Mouse (Mus musculus) limb, embryonic 11.5 days (tissue): ENCODE measurements at regions not wholly inside any gene's neighbourhood (a gene's known extent, or its start where the extent isn't known, plus 50 kb on each side); places are given as distances from the start of the nearest gene placed in this dataset.

ENCODE experiments used
- ATAC-seq: fragments of 200-750 bp; cut with Nextera tagmentation; 2 replicates; pipeline ENCODE4 v1.8.0; 2017; ENCODE audit warnings: low read depth; ENCODE audit not compliant: insufficient number of reproducible peaks, low FRiP score, low TSS enrichment
- DNase-seq: peaks from one replicate; pipeline ENCODE4 v3.0.0-alpha.2; 2015; ENCODE audit warnings: low spot score
- H3K27ac ChIP-seq: fragments of 300-500 bp; sonication (generic); replicated peaks from 2 replicates; pipeline ENCODE4 v1.5.1; 2014; ENCODE audit warnings: low read depth, mild to moderate bottlenecking, low read length
- H3K27me3 ChIP-seq: fragments of 300-500 bp; sonication (generic); 2 replicates; pipeline ENCODE4 v1.6.1; 2014; ENCODE audit warnings: mild to moderate bottlenecking, low read length, mixed read lengths; ENCODE audit not compliant: control insufficient read depth, insufficient read depth
- H3K36me3 ChIP-seq: fragments of 300-500 bp; sonication (generic); 2 replicates; pipeline ENCODE4 v1.6.1; 2014; ENCODE audit warnings: mild to moderate bottlenecking, low read length, moderate library complexity, mixed read lengths; ENCODE audit not compliant: control insufficient read depth, insufficient read depth
- H3K4me1 ChIP-seq: fragments of 300-500 bp; sonication (generic); 2 replicates; pipeline ENCODE4 v1.6.1; 2014; ENCODE audit warnings: low read length, mixed read lengths; ENCODE audit not compliant: control insufficient read depth, insufficient read depth
- H3K4me2 ChIP-seq: fragments of 300-500 bp; sonication (generic); 2 replicates; pipeline ENCODE4 v1.6.1; 2014; ENCODE audit warnings: low read depth, mild to moderate bottlenecking, moderate library complexity; ENCODE audit not compliant: severe bottlenecking
- H3K4me3 ChIP-seq: fragments of 300-500 bp; sonication (generic); 2 replicates; pipeline ENCODE4 v1.5.1; 2014; ENCODE audit warnings: low read depth, low read length
- H3K9ac ChIP-seq: fragments of 300-500 bp; sonication (generic); 2 replicates; pipeline ENCODE4 v1.6.1; 2014; ENCODE audit warnings: mild to moderate bottlenecking, low read length
- H3K9me3 ChIP-seq: fragments of 300-500 bp; sonication (generic); 2 replicates; pipeline ENCODE4 v1.6.1; 2016; ENCODE audit warnings: low read length; ENCODE audit not compliant: control insufficient read depth
- WGBS: fragments of 180-500 bp; shearing (Covaris S2); extraction: QIAGEN DNeasy Blood & Tissue Kit; methylation state at CpG from one replicate; pipeline ENCODE4 v1.1.7; 2014; 5-methylcytosine and 5-hydroxymethylcytosine counted together

DNA sequence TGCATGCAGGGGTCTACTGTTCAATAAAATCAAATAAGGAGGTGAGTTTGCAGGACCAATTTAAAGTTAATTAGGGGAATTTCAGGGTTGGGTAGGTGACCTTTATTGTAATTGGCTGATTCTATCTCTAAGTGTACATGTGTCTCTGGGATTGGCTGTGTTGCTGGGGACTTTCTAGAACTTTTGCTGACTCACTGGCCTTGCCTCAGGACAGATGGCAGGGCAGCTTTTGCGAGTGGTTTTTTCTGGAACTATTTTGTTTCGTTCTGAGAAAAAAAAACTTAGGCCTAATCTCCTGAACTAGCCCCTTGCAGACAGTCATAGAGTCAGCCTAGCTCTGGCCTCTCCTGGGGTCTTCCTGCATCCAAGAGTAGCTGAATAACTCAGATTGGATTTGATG, 249.3 kb upstream of the Mdga2 start:
- Histone ChIP-seq H3K9ac (no peak overlapping the region), H3K4me3 (no peak overlapping the region), H3K36me3 (no peaks in the 10 kb centered on the region), H3K27ac (no peak overlapping the region), H3K9me3 (no peaks in the 10 kb centered on the region), H3K27me3 (no peaks in the 10 kb centered on the region), H3K4me2 (no peak overlapping the region), H3K4me1 (no peaks in the 10 kb centered on the region)
- DNase-seq = no peak
- ATAC-seq = no peak
- WGBS = 84% methylated on average over 2 of the region's 2 CpGs

DNA sequence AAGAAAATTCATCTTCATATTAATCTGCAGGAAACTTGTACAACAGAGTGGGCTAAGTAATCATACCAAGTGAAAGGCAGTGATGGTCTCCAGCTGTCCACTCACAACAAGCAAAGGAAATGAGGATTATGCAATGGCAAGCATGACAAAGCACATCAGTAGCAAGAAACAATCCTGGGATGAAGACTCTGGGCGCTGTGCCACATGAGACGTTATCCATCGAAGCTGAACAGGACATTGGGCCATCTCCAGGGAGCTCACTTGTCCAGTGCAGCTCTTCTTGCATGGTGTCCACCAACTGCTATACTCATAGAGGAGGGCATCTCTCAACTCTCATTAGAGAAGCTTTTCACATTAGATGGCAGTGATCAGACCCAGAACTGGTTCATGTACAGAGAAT, 248.7 kb upstream of the Mdga2 start:
- no peak for ATAC-seq
- WGBS = 93% methylated on average over 3 of the region's 3 CpGs
- Histone ChIP-seq H3K27me3 (no peaks in the 10 kb centered on the region), H3K4me2 (no peak overlapping the region), H3K4me1 (no peaks in the 10 kb centered on the region), H3K4me3 (no peak overlapping the region), H3K9ac (no peak overlapping the region), H3K36me3 (no peaks in the 10 kb centered on the region), H3K27ac (no peak overlapping the region), H3K9me3 (no peaks in the 10 kb centered on the region)
- DNase-seq = no peak

DNA sequence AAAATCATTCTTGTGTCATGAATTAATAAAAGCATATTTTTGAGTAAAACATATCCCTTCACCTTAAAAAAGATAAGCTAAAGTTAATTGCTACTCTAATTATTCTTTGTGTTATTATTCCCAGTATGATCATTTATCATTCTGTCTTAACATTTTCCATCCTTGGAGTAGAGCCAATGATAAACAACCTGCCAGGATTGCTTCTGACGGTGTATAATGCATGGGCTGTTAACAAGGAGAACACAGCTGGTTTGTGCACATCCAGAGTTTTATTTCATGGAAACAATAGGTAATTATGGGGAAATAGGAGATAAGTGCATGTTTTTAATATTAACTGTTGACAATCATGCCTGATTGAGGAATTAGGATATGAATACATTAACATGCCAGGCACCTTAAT, 226.8 kb upstream of the Mdga2 start:
- Histone ChIP-seq H3K4me1 (no peaks in the 10 kb centered on the region), H3K27me3 (no peaks in the 10 kb centered on the region), H3K9me3 (no peaks in the 10 kb centered on the region), H3K36me3 (no peaks in the 10 kb centered on the region), H3K4me3 (no peak overlapping the region), H3K9ac (no peak overlapping the region), H3K4me2 (no peak overlapping the region), H3K27ac (no peak overlapping the region)
- DNase-seq = no peak
- ATAC-seq = no peak
- WGBS = 79% methylated on average over 1 of the region's 1 CpGs

DNA sequence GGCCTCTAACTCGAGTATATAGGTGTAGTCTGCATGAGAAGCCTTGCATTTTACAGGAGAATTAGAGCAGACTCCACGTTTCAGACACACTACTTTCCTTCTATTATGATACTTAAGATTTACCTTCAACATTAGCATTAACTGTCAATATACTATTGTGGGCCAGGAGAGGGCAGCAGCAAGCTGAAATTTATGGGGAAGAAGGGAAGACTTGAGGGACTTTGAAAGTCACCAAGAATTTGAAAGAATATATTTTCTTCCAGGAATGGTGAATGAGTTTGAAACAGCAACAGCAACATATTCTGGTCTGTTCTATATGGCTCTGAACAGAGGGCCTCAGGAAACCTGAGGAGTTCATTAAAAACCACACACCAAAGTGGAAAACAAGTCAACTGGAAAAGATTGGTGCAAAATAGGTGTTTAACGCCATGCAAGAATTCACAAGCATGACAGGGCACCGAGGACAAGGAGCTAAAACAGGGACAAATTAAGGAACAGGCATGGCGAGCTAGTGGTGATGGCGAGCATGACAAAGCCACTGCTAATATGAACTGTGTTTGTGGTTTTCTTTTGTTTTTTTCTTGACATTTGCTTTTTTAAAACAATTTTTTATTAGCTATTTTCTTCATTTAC, 208.1 kb upstream of the Mdga2 start:
- Histone ChIP-seq H3K36me3 (no peaks in the 10 kb centered on the region), H3K4me3 (no peak overlapping the region), H3K27me3 (no peaks in the 10 kb centered on the region), H3K9me3 (no peaks in the 10 kb centered on the region), H3K27ac (no peak overlapping the region), H3K9ac (no peak overlapping the region), H3K4me2 (no peak overlapping the region), H3K4me1 (no peaks in the 10 kb centered on the region)
- 63% methylated on average over 6 of the region's 6 CpGs for WGBS
- no peak for ATAC-seq
- peak; percentile 53 for DNase-seq

DNA sequence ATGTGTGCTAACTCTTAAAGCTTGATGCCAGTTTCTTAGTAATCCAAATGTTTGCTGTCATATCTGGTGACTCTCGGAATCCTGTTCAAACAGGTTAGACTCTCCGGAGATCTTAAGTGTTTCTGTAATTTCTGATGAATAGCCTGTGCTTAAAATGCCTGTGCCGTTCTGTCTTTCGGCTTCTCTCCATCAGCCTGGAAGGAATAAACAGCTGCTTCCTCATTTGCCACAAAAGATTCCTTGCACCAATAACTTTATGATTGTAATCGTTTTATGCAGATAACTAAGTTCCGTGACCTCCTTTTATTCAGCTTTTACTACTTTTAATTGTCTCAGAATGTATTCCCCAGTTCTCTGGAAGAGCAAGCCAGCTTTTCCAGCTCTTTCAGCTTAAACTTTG, 204.5 kb upstream of the Mdga2 start:
- Histone ChIP-seq H3K27ac (no peak overlapping the region), H3K4me2 (no peak overlapping the region), H3K9me3 (no peaks in the 10 kb centered on the region), H3K27me3 (no peaks in the 10 kb centered on the region), H3K36me3 (no peaks in the 10 kb centered on the region), H3K4me1 (no peaks in the 10 kb centered on the region), H3K9ac (no peak overlapping the region), H3K4me3 (no peak overlapping the region)
- ATAC-seq = no peak
- WGBS = 84% methylated on average over 6 of the region's 6 CpGs
- no peak for DNase-seq

DNA sequence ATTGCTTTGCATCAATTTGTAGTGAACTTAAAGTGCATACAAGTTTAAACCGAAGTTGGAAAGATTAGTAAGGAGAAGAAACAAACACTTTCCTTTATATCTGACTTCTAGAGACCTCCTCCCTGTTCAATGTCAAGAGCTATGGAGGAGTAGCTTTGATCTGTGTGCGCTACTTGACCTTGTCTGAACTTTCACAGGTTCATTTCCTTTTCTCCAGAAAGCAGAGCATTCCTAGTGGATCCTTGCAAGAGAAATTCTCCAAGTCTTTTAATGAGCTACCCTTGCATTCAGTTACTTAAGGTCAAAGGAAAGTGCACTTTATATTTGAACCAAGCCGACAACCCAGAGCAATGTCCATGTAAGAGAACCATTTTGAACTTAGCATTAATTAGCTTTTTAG, 177.2 kb upstream of the Mdga2 start:
- no peak overlapping the region for H3K4me2 ChIP-seq
- WGBS = 35% methylated on average over 3 of the region's 3 CpGs
- H3K9me3 ChIP-seq = no peaks in the 10 kb centered on the region
- no peaks in the 10 kb centered on the region for H3K27me3 ChIP-seq
- H3K4me1 ChIP-seq = no peaks in the 10 kb centered on the region
- no peak overlapping the region for H3K4me3 ChIP-seq
- DNase-seq = no peak
- no peaks in the 10 kb centered on the region for H3K36me3 ChIP-seq
- no peak for ATAC-seq
- H3K27ac ChIP-seq = no peak overlapping the region
- H3K9ac ChIP-seq = no peak overlapping the region

DNA sequence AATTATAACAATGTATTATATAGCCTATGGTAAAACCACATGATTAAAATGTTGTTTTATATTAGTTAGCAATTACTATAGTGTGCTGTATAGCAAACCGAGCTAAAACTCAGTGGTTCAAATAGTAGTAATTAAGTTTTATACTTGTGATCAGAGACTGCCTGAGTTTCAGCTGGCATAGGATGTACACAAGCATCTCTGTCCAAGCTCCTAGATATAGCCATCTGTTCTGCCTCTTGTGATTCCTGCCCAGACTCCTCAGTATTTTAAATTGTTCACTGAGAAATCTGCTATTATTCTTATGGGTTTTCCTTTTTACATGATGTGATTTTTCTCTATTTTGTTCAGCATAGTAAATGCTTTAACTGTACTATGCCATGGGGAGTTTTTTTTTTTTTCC, 152.2 kb upstream of the Mdga2 start:
- H3K27ac ChIP-seq = no peak overlapping the region
- no peak for DNase-seq
- H3K4me1 ChIP-seq = no peaks in the 10 kb centered on the region
- no peak overlapping the region for H3K9ac ChIP-seq
- no peaks in the 10 kb centered on the region for H3K27me3 ChIP-seq
- 88% methylated on average over 1 of the region's 1 CpGs for WGBS
- ATAC-seq = no peak
- no peak overlapping the region for H3K4me3 ChIP-seq
- H3K4me2 ChIP-seq = no peak overlapping the region
- H3K36me3 ChIP-seq = no peaks in the 10 kb centered on the region
- H3K9me3 ChIP-seq = no peaks in the 10 kb centered on the region

DNA sequence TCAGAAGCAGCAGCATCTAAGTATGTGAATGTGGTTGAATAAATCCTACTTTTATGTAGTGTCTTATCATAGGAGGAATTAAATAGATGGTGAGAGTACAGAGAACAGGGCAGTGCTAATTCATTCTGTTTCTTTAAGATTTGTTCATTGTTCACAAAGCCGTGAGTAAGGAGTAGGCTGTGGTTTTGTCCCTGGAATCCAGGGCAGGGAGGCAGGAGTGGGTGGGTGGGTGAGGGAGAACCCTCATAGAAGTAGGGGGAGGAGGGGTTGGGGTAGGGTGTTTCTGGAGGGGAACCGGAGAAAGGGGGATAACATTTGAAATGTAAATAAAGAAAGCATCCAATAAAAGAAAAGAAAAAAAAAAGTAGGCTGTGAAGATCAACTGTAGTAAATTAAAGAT, 126.2 kb upstream of the Mdga2 start:
- Histone ChIP-seq H3K27ac (no peak overlapping the region), H3K4me3 (no peak overlapping the region), H3K27me3 (no peaks in the 10 kb centered on the region), H3K4me1 (no peaks in the 10 kb centered on the region), H3K4me2 (no peak overlapping the region), H3K9me3 (no peaks in the 10 kb centered on the region), H3K36me3 (no peaks in the 10 kb centered on the region), H3K9ac (no peak overlapping the region)
- WGBS = 21% methylated on average over 2 of the region's 2 CpGs
- ATAC-seq (no peak), DNase-seq (no peak)

DNA sequence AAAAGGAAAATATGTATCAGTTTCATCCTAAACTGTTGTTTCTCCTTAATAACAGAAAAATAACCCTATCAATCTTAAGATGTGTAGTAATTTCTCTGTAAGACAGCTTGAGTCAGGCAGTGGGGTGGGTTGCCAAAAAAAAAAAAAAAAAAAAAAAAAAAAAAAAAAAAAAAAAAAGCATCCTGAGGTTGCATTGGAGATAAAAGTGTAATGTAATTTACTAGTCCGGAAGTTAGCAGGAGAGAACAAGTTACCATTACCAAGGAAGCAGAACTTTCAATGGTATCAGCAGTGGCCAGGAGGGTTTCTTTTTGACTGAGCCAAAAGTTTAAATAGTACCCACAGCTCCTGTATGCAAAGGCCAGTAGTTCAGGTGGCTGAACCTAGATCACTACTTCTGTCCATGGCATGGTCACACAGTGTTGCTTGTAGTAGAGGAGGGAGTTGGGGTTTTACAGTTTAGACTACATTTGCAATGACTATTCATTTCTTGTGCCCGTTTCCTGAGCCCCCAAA, 110.2 kb upstream of the Mdga2 start:
- DNase-seq = no peak
- H3K9me3 ChIP-seq = no peaks in the 10 kb centered on the region
- H3K4me2 ChIP-seq = no peak overlapping the region
- H3K27ac ChIP-seq = no peak overlapping the region
- H3K27me3 ChIP-seq = no peaks in the 10 kb centered on the region
- H3K4me1 ChIP-seq = no peaks in the 10 kb centered on the region
- no peaks in the 10 kb centered on the region for H3K36me3 ChIP-seq
- ATAC-seq = no peak
- no peak overlapping the region for H3K4me3 ChIP-seq
- H3K9ac ChIP-seq = no peak overlapping the region
- WGBS = 83% methylated on average over 2 of the region's 2 CpGs
